Mouse (Mus musculus): ENCODE data around the gene Dpep2nb. TPM values are rescaled to one million over a fixed set of nuclear protein-coding genes. Genes with fewer than 3 reads are reported as not detected.

Dpep2nb gene
- polyA plus RNA-seq, 1 experiment from 2014 or later, result not detected

Small RNA genes within 50 kb of the gene (microRNA-seq; reads per million reads assigned to microRNA genes)
- gene Mir7074 (ENCODE audit: borderline number of aligned reads), result not detected

Other genes starting within 250 kb of the Dpep2nb start
- gene Gfod2, start 247.3 kb downstream of the Dpep2nb start, polyA plus RNA-seq (2014; fragmentation: Nextera tagmentation; extraction: Ambion mirVana), result 14.7 and 15.1 TPM in 2 replicates
- 10.8 and 11.2 TPM in 2 replicates for gene Ranbp10, start 178.6 kb downstream of the Dpep2nb start, polyA plus RNA-seq (2014; fragmentation: Nextera tagmentation; extraction: Ambion mirVana)
- 0.52 and 3.4 TPM in 2 replicates for gene Tsnaxip1, start 178.2 kb downstream of the Dpep2nb start, polyA plus RNA-seq (2014; fragmentation: Nextera tagmentation; extraction: Ambion mirVana)
- gene Cenpt, start 152.7 kb downstream of the Dpep2nb start, polyA plus RNA-seq (2014; fragmentation: Nextera tagmentation; extraction: Ambion mirVana), result 35.0 and 35.8 TPM in 2 replicates
- gene Thap11, start 150.8 kb downstream of the Dpep2nb start, polyA plus RNA-seq (2014; fragmentation: Nextera tagmentation; extraction: Ambion mirVana), result 59.6 and 61.8 TPM in 2 replicates
- 223 and 258 TPM in 2 replicates for gene Nutf2, start 145.4 kb downstream of the Dpep2nb start, polyA plus RNA-seq (2014; fragmentation: Nextera tagmentation; extraction: Ambion mirVana)
- gene Edc4, start 125.1 kb downstream of the Dpep2nb start, polyA plus RNA-seq (2014; fragmentation: Nextera tagmentation; extraction: Ambion mirVana), result 35.8 and 42.0 TPM in 2 replicates
- 0.62 and 0.71 TPM in 2 replicates for gene Nrn1l, start 112.4 kb downstream of the Dpep2nb start, polyA plus RNA-seq (2014; fragmentation: Nextera tagmentation; extraction: Ambion mirVana)
- 26.1 and 34.0 TPM in 2 replicates for gene Pskh1, start 105.5 kb downstream of the Dpep2nb start, polyA plus RNA-seq (2014; fragmentation: Nextera tagmentation; extraction: Ambion mirVana)
- gene Ctrl, start 72.1 kb downstream of the Dpep2nb start, polyA plus RNA-seq (2014; fragmentation: Nextera tagmentation; extraction: Ambion mirVana), result 0.57 and 1.1 TPM in 2 replicates
- 35.9 and 37.3 TPM in 2 replicates for gene Psmb10, start 67.5 kb downstream of the Dpep2nb start, polyA plus RNA-seq (2014; fragmentation: Nextera tagmentation; extraction: Ambion mirVana)
- 1.7 and 1.8 TPM in 2 replicates for gene Lcat, start 62.6 kb downstream of the Dpep2nb start, polyA plus RNA-seq (2014; fragmentation: Nextera tagmentation; extraction: Ambion mirVana)
- gene Slc12a4, start 39.9 kb downstream of the Dpep2nb start, polyA plus RNA-seq (2014; fragmentation: Nextera tagmentation; extraction: Ambion mirVana), result 42.8 and 43.9 TPM in 2 replicates
- gene Dpep3, start 26.5 kb downstream of the Dpep2nb start, polyA plus RNA-seq (2014; fragmentation: Nextera tagmentation; extraction: Ambion mirVana), result not detected in 2 replicates
- 16.0 and 20.2 TPM in 2 replicates for gene Dus2, start 14.6 kb downstream of the Dpep2nb start, polyA plus RNA-seq (2014; fragmentation: Nextera tagmentation; extraction: Ambion mirVana)
- gene Ddx28, start 5.9 kb upstream of the Dpep2nb start, polyA plus RNA-seq (2014; fragmentation: Nextera tagmentation; extraction: Ambion mirVana), result 14.7 and 15.8 TPM in 2 replicates
- 7.2 and 7.3 TPM in 2 replicates for gene Nfatc3, start 52.9 kb upstream of the Dpep2nb start, polyA plus RNA-seq (2014; fragmentation: Nextera tagmentation; extraction: Ambion mirVana)
- 14.9 and 20.0 TPM in 2 replicates for gene Esrp2, start 131.0 kb upstream of the Dpep2nb start, polyA plus RNA-seq (2014; fragmentation: Nextera tagmentation; extraction: Ambion mirVana)
- 6.8 and 7.2 TPM in 2 replicates for gene Pla2g15, start 144.4 kb upstream of the Dpep2nb start, polyA plus RNA-seq (2014; fragmentation: Nextera tagmentation; extraction: Ambion mirVana)
- gene Slc7a6, start 162.9 kb upstream of the Dpep2nb start, polyA plus RNA-seq (2014; fragmentation: Nextera tagmentation; extraction: Ambion mirVana), result 46.9 and 51.6 TPM in 2 replicates
- 29.4 and 31.5 TPM in 2 replicates for gene Slc7a6os, start 205.0 kb upstream of the Dpep2nb start, polyA plus RNA-seq (2014; fragmentation: Nextera tagmentation; extraction: Ambion mirVana)
- 38.7 and 47.6 TPM in 2 replicates for gene Prmt7, start 205.0 kb upstream of the Dpep2nb start, polyA plus RNA-seq (2014; fragmentation: Nextera tagmentation; extraction: Ambion mirVana)